Mouse (Mus musculus): ENCODE data around the gene Tspan13. TPM values are rescaled to one million over a fixed set of nuclear protein-coding genes. Genes with fewer than 3 reads are reported as not detected.

The Tspan13 gene
- polyA plus RNA-seq, 1 experiment from 2014 or later = 378 TPM

DNA sequence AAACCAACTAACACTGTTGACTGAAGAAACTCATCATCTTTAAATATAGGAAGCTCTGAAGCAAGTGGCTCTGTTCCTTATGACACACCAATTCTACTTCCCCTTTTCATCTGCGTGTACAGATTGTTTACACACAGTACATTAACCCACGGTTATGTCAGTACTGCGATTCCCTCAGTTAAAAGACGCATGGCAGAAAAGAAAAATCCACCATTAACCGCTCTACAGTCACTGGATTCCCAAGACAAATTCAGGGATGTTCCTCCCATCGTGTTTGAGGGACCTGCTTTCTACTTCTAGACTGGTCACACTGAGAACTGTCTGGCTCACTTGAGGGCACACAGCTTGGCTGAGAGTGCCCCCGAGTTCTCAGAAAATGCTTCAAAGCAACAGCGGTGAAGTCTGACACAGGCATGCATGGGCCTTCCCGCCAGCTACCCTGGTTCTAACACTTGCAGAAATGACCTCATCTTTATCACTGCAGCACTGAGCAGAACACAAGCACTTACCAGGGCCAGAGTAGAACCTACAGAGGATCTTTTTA is 2.7 kb downstream of the Tspan13 start:
- Histone ChIP-seq H3K36me3 (ENCODE audit: control insufficient read depth, insufficient read depth, low read length) (0 out of 2 replicates have a peak, but pooled peaks cover 6% of the 10 kb centered on the region), H3K4me2 (ENCODE audit: low read length) (peak overlapping the region; percentile 56), H3K9ac (ENCODE audit: low read depth, low read length) (no peak overlapping the region; the same call in 1 of the 2 replicates)

DNA sequence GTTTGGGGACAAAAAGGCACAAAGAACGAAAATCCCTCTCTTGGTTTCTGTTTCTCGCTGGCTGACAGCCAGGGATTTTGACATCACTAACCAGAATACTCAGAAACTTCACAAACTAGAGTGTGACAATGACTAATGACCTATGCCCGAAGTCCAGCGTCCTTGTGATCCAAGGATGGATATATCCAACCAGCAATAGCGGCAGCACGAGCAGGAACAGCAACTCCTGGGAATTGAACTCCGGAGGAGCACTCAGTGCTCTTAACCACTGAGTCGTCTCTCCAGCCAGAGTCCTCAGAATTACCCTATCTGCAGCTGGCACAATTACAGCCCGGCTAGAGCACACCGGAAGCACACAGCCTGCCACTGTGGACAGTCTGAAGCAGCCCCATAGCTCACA is 5.5 kb downstream of the Tspan13 start:
- WGBS = 87% methylated on average over 10 of the region's 10 CpGs
- no peak for ATAC-seq

More for the DNA sequence above, 2.7 kb downstream of the Tspan13 start:
- Histone ChIP-seq H3K27me3 (replicated peaks; ENCODE audit: control insufficient read depth, insufficient read depth, low read length) (no peaks in the 10 kb centered on the region), H3K9me3 (ENCODE audit: control insufficient read depth, low read length) (no peaks in the 10 kb centered on the region), H3K27ac (ENCODE audit: low read depth, low read length) (no peak overlapping the region), H3K4me1 (ENCODE audit: control insufficient read depth, insufficient read depth, low read depth, low read length) (peaks cover 11% of the 10 kb centered on the region), H3K4me3 (ENCODE audit: low read length) (peak overlapping the region; percentile 35)
- WGBS = 60% methylated on average over 9 of the region's 9 CpGs
- ATAC-seq = no peak

DNA sequence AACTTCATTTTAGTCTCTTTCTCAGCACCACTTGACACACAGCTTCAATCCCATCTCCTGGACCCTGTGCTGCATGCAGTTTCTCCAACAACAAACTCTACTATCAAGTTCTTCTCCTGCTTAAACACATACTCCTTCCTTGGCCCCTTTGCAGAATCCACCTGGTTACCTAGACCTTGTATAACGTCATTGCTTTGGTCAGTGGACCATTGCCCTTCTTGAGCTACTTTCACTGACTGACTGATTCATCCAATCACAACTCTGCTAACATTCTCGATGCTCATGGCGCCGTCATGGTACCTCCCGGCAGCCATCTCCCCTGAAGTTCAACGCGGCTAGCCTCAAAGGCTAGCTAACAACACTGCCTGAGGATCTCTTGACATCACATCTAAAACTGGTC is 6.2 kb downstream of the Tspan13 start:
- no peaks in the 10 kb centered on the region for H3K27me3 ChIP-seq (replicated peaks; ENCODE audit: control insufficient read depth, insufficient read depth, low read length)
- peaks cover 11% of the 10 kb centered on the region for H3K4me1 ChIP-seq (ENCODE audit: control insufficient read depth, insufficient read depth, low read depth, low read length)
- H3K36me3 ChIP-seq (ENCODE audit: control insufficient read depth, insufficient read depth, low read length) = 0 out of 2 replicates have a peak, but pooled peaks cover 6% of the 10 kb centered on the region
- H3K9ac ChIP-seq (ENCODE audit: low read depth, low read length) = no peak overlapping the region
- H3K4me3 ChIP-seq (ENCODE audit: low read length) = no peak overlapping the region
- no peak overlapping the region for H3K27ac ChIP-seq (ENCODE audit: low read depth, low read length)
- 97% methylated on average over 7 of the region's 7 CpGs for WGBS
- no peaks in the 10 kb centered on the region for H3K9me3 ChIP-seq (ENCODE audit: control insufficient read depth, low read length)
- H3K4me2 ChIP-seq (ENCODE audit: low read length) = no peak overlapping the region
- ATAC-seq = no peak

More for the DNA sequence above, 5.5 kb downstream of the Tspan13 start:
- Histone ChIP-seq H3K27me3 (replicated peaks; ENCODE audit: control insufficient read depth, insufficient read depth, low read length) (no peaks in the 10 kb centered on the region), H3K27ac (ENCODE audit: low read depth, low read length) (no peak overlapping the region), H3K9me3 (ENCODE audit: control insufficient read depth, low read length) (no peaks in the 10 kb centered on the region), H3K4me3 (ENCODE audit: low read length) (no peak overlapping the region), H3K9ac (ENCODE audit: low read depth, low read length) (no peak overlapping the region), H3K4me2 (ENCODE audit: low read length) (no peak overlapping the region), H3K36me3 (ENCODE audit: control insufficient read depth, insufficient read depth, low read length) (0 out of 2 replicates have a peak, but pooled peaks cover 6% of the 10 kb centered on the region), H3K4me1 (ENCODE audit: control insufficient read depth, insufficient read depth, low read depth, low read length) (peaks cover 11% of the 10 kb centered on the region)

DNA sequence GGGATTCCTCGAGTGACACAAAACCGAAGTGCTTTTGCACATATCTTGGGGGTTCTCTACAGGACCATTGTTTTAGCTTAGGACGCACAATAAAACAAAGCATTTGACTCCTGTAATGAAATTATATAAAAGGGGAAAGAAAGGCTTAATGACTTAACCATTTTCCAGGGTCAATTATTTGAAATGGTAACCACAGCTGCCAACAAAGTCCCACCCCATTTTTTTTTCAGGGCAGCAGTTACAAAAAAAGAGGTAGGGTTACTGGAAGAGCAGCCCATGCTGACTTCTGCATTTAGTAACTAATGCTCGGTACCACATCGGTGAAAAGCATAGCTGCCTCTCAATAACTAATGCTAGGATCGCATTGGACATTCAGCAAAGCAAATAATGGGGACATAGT is 6.8 kb downstream of the Tspan13 start:
- Histone ChIP-seq H3K4me3 (ENCODE audit: low read length) (no peak overlapping the region), H3K9me3 (ENCODE audit: control insufficient read depth, low read length) (no peaks in the 10 kb centered on the region), H3K36me3 (ENCODE audit: control insufficient read depth, insufficient read depth, low read length) (0 out of 2 replicates have a peak, but pooled peaks cover 6% of the 10 kb centered on the region), H3K4me1 (ENCODE audit: control insufficient read depth, insufficient read depth, low read depth, low read length) (peaks cover 11% of the 10 kb centered on the region), H3K27ac (ENCODE audit: low read depth, low read length) (no peak overlapping the region), H3K27me3 (replicated peaks; ENCODE audit: control insufficient read depth, insufficient read depth, low read length) (no peaks in the 10 kb centered on the region), H3K4me2 (ENCODE audit: low read length) (no peak overlapping the region), H3K9ac (ENCODE audit: low read depth, low read length) (no peak overlapping the region)
- 97% methylated on average over 6 of the region's 6 CpGs for WGBS
- ATAC-seq = no peak

DNA sequence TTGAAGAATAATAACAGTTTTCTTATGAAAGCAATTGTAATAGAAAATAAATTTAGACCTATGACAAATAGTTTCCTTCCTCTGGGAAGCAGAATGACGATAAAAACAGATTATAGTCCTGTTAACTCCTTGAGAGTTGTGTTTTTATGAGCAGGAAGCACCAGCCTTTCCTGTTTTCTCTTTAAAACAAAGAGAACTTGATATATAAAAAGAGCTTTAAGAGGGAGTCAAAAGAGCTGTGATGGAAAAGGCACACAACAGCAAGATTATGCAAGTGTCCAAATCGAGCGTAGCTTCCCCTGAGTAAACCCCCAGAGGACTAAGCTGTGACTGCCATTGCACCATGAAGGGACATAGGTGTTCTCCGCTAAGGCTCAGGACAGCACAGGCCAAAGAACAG is 9.9 kb downstream of the Tspan13 start:
- Histone ChIP-seq H3K9ac (ENCODE audit: low read depth, low read length) (no peak overlapping the region), H3K9me3 (ENCODE audit: control insufficient read depth, low read length) (no peaks in the 10 kb centered on the region), H3K4me2 (ENCODE audit: low read length) (no peak overlapping the region), H3K27ac (ENCODE audit: low read depth, low read length) (no peak overlapping the region), H3K4me1 (ENCODE audit: control insufficient read depth, insufficient read depth, low read depth, low read length) (peaks cover 3% of the 10 kb centered on the region; the same call in 1 of the 2 replicates), H3K27me3 (replicated peaks; ENCODE audit: control insufficient read depth, insufficient read depth, low read length) (no peaks in the 10 kb centered on the region), H3K4me3 (ENCODE audit: low read length) (no peak overlapping the region), H3K36me3 (ENCODE audit: control insufficient read depth, insufficient read depth, low read length) (0 out of 2 replicates have a peak, but pooled peaks cover 6% of the 10 kb centered on the region)
- no peak for ATAC-seq
- WGBS = 68% methylated on average over 4 of the region's 4 CpGs

DNA sequence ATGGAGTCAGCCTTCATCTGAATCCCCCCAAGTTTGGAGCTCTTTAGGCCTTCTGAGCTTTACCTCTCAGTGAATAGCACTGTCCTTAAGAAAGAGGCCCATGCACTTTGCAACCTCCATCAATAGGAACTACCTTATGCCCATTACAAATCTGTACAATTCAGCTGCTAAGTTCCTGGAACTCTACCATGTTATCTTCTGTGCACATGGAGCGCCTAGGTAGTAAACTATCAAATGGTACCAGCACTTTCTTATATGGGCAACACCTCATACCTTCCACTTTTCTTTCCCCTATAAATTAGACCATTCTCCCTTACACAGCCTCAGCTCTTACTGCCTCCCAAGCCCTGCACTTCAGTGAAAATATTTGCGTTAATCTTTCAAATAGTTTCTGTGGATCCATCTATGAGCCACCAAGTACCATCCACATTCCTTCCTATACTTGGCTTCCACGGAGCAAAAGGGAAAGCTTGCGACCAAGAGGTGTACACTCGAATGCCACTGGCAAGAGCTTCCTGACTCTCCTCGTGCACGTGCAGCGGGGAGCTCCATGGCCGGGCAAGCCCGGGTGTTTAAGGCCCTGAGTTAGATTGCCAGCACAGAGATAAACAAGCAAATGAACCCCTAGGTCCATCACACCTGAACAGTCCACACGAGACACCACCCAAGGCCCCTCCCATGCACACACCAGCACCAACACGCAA is 11.5 kb downstream of the Tspan13 start:
- no peak for ATAC-seq
- Histone ChIP-seq H3K9ac (ENCODE audit: low read depth, low read length) (no peak overlapping the region), H3K9me3 (ENCODE audit: control insufficient read depth, low read length) (no peaks in the 10 kb centered on the region), H3K36me3 (ENCODE audit: control insufficient read depth, insufficient read depth, low read length) (0 out of 2 replicates have a peak, but pooled peaks cover 1% of the 10 kb centered on the region), H3K27me3 (replicated peaks; ENCODE audit: control insufficient read depth, insufficient read depth, low read length) (no peaks in the 10 kb centered on the region), H3K4me1 (ENCODE audit: control insufficient read depth, insufficient read depth, low read depth, low read length) (no peaks in the 10 kb centered on the region), H3K4me3 (ENCODE audit: low read length) (no peak overlapping the region), H3K4me2 (ENCODE audit: low read length) (no peak overlapping the region), H3K27ac (ENCODE audit: low read depth, low read length) (no peak overlapping the region)
- 84% methylated on average over 12 of the region's 12 CpGs for WGBS

DNA sequence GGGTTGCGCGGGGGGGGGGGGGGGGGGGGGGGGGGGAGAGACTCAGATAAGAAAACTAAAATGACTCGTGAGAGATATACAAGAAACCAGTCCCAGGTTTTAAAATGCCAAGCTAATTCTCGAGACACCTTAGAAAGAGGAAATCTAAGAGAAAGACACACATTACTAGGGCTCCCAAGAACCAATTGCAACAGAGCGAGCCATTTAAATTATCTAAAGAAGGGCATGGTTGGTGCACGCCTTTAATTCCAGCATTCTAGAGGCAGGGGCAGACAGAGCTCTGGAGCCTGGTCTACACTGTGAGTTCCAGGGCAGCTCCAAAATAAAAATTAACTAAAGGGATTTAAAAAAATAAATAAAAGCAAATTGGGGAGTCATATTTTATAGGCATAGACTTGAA is 12.6 kb downstream of the Tspan13 start:
- H3K27me3 ChIP-seq (replicated peaks; ENCODE audit: control insufficient read depth, insufficient read depth, low read length) = no peaks in the 10 kb centered on the region
- H3K36me3 ChIP-seq (ENCODE audit: control insufficient read depth, insufficient read depth, low read length) = no peaks in the 10 kb centered on the region
- no peaks in the 10 kb centered on the region for H3K4me1 ChIP-seq (ENCODE audit: control insufficient read depth, insufficient read depth, low read depth, low read length)
- no peaks in the 10 kb centered on the region for H3K9me3 ChIP-seq (ENCODE audit: control insufficient read depth, low read length)
- no peak overlapping the region for H3K4me2 ChIP-seq (ENCODE audit: low read length)
- H3K4me3 ChIP-seq (ENCODE audit: low read length) = no peak overlapping the region
- no peak overlapping the region for H3K27ac ChIP-seq (ENCODE audit: low read depth, low read length)
- 83% methylated on average over 4 of the region's 6 CpGs for WGBS
- no peak overlapping the region for H3K9ac ChIP-seq (ENCODE audit: low read depth, low read length)
- no peak for ATAC-seq

DNA sequence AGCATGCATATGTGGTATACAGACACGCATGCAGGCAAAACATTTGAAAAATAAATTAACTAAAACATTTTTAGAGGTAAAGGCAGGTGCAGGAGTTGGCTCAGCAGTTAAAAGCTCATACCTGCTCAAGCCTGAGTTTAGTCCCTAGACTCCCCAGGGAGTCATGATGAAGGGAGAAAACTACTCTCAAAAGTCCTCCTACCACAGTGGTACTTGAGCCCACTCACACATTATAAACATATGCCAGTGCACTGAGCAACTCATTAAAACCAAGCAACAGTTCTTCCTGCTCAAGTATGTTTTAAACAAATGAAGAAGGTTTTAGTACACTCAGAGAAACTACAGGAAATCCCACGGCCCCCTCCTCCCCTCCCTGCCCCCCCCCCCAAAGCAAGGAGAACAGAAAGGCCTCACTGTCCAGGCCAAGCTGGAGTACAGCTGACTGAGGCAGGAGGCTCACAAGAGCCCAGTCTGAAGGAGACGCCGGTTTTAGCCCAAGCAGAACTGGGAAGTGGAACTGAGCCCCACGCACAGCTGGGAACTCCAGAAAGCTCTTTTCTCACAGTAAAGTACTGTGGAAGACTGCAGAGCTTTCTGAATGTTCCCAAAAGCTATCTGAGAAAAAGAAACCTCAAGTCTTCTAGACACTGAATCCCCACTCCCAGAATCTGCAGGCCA is 13.2 kb downstream of the Tspan13 start:
- 79% methylated on average over 5 of the region's 5 CpGs for WGBS

DNA sequence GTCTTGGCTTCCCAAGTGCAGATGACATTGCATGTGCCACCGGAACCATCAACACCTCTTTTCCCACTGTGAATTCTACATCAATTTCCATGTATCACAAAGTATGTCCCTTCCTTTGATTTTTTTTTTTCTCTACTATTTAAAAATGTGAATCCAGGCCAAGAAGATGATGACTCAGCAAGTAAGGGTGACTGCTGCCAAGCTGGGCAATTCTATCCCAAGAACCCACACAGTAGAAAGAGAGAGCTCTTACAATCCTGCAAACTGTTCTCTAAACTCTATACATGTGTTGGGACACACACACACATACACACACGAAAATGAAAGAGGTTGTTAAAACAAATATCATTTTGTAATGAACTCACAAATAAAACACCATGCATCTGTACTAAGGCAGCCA is 15.1 kb downstream of the Tspan13 start:
- 89% methylated on average over 2 of the region's 2 CpGs for WGBS
- ATAC-seq = no peak
- H3K27ac ChIP-seq (ENCODE audit: low read depth, low read length) = no peak overlapping the region

More for the DNA sequence above, 13.2 kb downstream of the Tspan13 start:
- Histone ChIP-seq H3K4me3 (ENCODE audit: low read length) (no peak overlapping the region), H3K27ac (ENCODE audit: low read depth, low read length) (no peak overlapping the region), H3K36me3 (ENCODE audit: control insufficient read depth, insufficient read depth, low read length) (no peaks in the 10 kb centered on the region), H3K9ac (ENCODE audit: low read depth, low read length) (no peak overlapping the region), H3K27me3 (replicated peaks; ENCODE audit: control insufficient read depth, insufficient read depth, low read length) (no peaks in the 10 kb centered on the region), H3K9me3 (ENCODE audit: control insufficient read depth, low read length) (no peaks in the 10 kb centered on the region), H3K4me1 (ENCODE audit: control insufficient read depth, insufficient read depth, low read depth, low read length) (no peaks in the 10 kb centered on the region), H3K4me2 (ENCODE audit: low read length) (no peak overlapping the region)
- ATAC-seq = no peak

More for the DNA sequence above, 15.1 kb downstream of the Tspan13 start:
- Histone ChIP-seq H3K4me2 (ENCODE audit: low read length) (no peak overlapping the region), H3K9me3 (ENCODE audit: control insufficient read depth, low read length) (no peaks in the 10 kb centered on the region), H3K4me3 (ENCODE audit: low read length) (no peak overlapping the region), H3K27me3 (replicated peaks; ENCODE audit: control insufficient read depth, insufficient read depth, low read length) (no peaks in the 10 kb centered on the region), H3K9ac (ENCODE audit: low read depth, low read length) (no peak overlapping the region), H3K4me1 (ENCODE audit: control insufficient read depth, insufficient read depth, low read depth, low read length) (no peaks in the 10 kb centered on the region), H3K36me3 (ENCODE audit: control insufficient read depth, insufficient read depth, low read length) (no peaks in the 10 kb centered on the region)
